Mouse (Mus musculus): ENCODE results near the gene Fam129a.

DNA sequence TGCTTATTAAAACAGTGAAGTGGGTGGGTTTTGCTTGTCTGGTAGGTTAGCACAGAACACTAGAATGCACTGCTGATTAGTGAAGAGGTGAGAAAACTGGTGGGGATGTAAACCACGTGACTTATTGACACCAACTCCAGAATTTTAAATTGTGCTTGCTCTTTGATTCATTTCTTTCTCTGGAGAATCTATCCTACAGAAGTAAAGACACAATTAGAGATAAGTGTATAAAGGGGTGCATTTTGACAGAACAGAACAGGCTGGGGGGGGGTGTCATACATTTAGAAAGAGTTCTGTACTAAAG lies 185.4 kb downstream of the Fam129a start:
- no peak for TF ChIP-seq CTCF (conservative IDR thresholded peaks at IDR 0.05; ENCODE audit: insufficient read depth, insufficient read length, low read depth, low read length)
- TF ChIP-seq POLR2A (IDR thresholded peaks at IDR 0.05; ENCODE audit: low read depth, low read length): no peak
